Mouse (Mus musculus): ENCODE measurements at regions not wholly inside any gene's neighbourhood (a gene's known extent, or its start where the extent isn't known, plus 50 kb on each side); places are given as distances from the start of the nearest gene placed in this dataset.

GRCm38 (mm10) chr1:95753517-95753916, 86.1 kb upstream of the St8sia4 start:
- TF ChIP-seq HCFC1 (IDR thresholded peaks at IDR 0.05; ENCODE audit: borderline replicate concordance, insufficient read depth, low read length) (no peak), MAFK (IDR thresholded peaks at IDR 0.05; ENCODE audit: insufficient read depth, low read depth, low read length) (no peak), CHD2 (IDR thresholded peaks at IDR 0.05; ENCODE audit: low read depth, low read length) (no peak), ZC3H11A (IDR thresholded peaks at IDR 0.05; ENCODE audit: borderline replicate concordance, low read depth, low read length) (no peak), ZNF384 (IDR thresholded peaks at IDR 0.05; ENCODE audit: low read depth, low read length) (no peak)

Measured in ES-E14 (cell line).